Mouse (Mus musculus): ENCODE measurements at regions not wholly inside any gene's neighbourhood (a gene's known extent, or its start where the extent isn't known, plus 50 kb on each side); places are given as distances from the start of the nearest gene placed in this dataset.

DNA sequence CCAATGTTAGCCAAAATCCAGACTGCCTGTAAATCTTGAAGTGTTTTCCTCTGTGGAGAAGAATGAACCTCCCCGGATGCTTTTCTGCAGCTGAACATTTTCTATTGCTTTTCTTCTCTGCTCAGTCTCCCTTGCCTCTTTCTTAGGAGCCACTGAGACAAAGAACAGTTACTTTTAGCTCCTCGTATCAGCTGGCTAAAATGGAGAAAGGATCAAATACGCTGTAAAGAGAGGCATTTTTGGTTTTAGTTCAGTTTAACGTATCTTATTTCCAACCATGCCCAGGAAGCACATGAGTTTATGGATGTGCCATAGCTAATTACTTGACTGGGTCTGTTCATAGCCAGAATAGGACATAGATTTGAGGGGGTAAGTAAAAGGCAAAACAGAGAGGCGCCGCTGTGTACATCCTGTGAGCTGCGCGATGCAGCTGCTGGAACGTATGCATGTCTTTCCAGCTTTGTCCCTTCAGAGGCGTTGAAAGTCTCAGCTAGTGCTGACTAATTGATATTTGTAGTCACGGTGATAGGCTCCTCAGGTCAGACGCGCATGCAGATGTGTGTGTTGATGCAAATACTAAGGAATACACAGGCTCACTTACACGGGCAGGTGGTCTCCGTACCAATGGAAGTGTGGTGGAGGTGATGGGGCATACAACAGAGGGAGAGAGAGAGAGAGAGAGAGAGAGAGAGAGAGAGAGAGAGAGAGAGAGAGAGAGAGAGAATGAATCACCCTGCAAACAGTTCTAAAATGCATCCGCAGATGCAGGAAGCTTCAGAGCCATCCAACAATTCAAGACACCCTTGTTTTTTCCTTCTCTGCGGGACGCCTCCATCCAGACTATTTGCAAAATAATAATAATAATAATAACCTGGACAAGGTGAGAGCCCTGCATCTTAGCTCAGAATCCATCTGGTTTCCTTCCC, 216.5 kb upstream of the Ubash3b start:
- CTCF ChIA-PET: no interaction called here

DNA sequence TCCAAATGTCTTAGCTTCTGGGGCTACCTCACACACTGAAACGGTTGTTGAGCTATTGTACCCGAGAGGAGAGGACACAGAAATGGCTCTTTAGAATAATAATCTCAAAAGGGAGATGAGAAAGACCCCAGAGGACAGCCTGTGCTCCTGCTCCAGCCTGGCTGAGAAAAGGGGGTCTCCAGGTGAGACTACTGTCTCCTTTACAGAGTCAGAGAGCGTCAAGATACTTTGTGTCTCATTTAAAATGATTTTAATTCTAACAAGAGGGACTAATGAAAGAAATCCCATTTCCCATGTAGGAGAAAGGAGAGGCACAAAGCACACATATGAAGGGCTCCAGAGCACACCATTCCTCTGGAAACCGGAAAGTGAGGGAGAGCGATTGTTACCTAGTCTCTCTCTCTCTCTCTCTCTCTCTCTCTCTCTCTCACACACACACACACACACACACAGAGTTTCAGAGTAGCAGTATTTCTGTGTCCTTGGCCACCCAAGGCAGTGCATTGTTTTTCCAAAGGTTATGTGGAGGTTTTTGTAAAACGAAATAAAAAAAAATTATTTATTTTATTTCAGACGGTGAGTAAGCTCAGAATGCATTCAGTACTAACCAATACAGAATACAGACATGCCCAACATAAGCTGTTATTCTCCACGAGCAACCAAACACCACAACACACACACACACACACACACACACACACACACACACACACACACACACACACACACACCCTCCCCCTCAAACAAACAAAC, 215.6 kb upstream of the Ubash3b start:
- CTCF ChIA-PET: interaction anchor here (0.6 kb wide), 1 partner anchor 12 kb away, joined by 6 read pairs; no protein-coding TSS in a partner anchor

- CTCF ChIA-PET: no interaction called here
Measured at GRCm38 (mm10) chr9:41375984-41376651, 214.6 kb upstream of the Ubash3b start.

- CTCF ChIA-PET: interaction anchor here (0.6 kb wide), 1 partner anchor 504 kb away, joined by 5 read pairs; no protein-coding TSS in a partner anchor
Measured at GRCm38 (mm10) chr9:41374591-41375481, 213.3 kb upstream of the Ubash3b start.

DNA sequence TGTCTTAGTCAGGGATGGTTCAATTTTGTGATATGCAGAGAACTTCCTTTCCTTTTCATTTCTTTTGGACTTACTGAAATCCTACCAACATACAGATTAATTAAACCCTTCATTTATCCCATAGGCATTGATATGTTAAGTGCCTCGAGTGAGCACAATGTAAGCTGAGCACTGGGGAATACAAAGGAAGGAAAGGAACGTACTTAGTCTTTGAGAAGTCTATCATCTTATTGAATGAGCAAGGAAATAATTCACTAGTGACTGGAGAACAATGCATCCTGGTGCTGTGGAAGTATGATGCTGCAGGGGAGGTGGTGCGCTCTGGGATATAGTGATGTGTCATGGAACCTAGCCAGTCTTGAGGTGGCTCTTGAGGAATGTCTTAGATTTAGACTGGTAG, 204.9 kb upstream of the Ubash3b start:
- CTCF ChIA-PET: no interaction called here

GRCm38 (mm10) chr9:41365251-41365650, 203.8 kb upstream of the Ubash3b start:
- CTCF ChIA-PET: interaction anchor here (0.6 kb wide), 1 partner anchor 12 kb away, joined by 6 read pairs; no protein-coding TSS in a partner anchor

DNA sequence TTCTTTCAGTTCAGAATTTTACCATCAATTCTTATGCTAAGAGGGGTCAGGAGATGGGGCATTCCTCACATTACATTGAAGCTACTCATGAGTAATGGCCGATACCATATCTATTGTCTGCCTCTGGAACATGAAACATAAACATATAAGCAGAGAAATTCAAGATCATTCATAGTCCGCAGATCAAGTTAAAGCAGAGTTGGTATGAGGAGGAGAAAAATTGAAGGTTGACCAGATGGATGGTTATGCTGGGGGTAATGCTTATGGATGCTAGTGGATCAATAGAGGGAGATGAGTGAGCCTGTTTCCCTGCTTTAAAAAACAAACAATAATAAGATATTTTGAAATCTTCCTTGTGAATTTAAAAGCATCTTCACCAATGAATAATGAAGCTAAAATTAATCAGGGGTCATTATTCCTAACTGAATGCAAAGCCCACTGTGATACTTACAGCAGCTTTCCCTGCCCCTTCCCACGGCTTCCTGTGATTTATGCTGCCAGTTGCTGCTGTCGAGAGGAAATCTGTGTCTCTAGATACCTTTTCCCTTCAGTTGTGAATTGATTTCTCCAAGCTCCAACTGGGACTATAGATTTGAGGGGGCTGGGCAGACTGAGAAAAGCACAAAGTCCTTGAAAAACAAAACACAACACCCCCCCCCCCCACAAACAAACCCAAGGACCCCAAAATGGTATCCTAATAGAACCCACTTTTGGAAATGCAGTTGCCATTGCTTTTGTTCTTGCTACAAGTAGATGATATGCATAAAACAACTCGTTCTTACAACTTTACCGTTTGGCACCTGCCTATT, 203.1 kb upstream of the Ubash3b start:
- CTCF ChIA-PET: interaction anchor here (0.6 kb wide), 1 partner anchor 12 kb away, joined by 6 read pairs; no protein-coding TSS in a partner anchor

DNA sequence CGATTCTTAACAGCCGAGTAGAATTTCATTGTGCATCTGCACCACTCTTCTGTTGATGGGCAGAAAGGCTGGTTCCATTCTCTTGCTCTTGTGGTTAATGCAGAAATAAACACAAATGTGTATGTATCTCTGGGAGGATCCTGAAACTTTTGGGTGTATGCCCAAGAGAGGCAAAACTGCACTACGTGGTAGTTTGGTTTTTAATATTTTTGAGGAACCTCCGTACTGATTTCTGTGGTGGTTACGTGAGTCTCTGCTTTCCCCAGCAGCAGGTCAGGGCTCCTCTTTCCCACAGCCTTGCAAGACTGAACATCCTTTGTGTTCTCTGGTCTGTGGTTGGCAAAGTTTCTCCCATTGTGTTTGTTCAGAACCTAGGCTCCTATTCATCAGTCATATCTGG, 198.9 kb upstream of the Ubash3b start:
- CTCF ChIA-PET: no interaction called here

DNA sequence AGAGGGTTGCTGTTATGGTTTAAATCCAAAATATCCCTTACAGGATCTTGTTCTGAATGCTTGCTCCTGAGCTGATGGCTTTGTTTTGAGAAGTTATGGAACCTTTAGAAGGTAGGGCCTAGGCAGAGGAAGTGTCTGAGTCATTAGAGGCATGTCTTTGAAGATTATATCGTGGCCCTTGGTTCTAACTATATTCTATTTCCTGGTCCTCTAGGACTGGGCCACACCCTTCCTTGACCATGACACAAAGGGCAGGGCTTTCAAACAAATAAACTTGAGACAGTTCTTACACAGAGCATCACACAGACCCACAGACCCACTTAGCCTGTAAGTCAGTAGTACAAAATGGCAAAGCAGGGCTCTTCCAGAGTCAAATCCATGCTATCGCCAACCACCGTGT, 197.8 kb upstream of the Ubash3b start:
- CTCF ChIA-PET: no interaction called here

GRCm38 (mm10) chr9:41345338-41345737, 183.8 kb upstream of the Ubash3b start:
- CTCF ChIA-PET: no interaction called here

GRCm38 (mm10) chr9:41337375-41337774, 175.9 kb upstream of the Ubash3b start:
- CTCF ChIA-PET: no interaction called here

DNA sequence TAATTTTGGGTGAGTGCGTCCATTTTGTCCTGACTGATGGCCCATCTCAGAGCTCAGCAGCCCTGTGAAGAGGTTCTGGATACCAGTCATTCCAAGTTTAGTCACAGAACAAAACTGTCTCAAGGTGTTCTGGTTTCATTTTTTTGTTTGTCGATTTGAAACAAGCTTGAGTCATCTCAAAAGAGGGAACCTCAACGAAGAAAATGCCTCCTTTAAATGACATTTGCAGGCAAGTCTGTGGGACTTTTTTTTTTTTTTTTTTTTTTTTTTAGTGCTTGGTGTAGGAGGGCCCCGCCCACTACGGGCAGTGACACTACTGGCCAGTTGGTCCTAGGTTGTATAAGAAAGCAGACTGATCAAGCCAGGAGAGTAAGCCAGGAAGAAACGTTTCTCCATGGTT, 175.3 kb upstream of the Ubash3b start:
- CTCF ChIA-PET: no interaction called here

DNA sequence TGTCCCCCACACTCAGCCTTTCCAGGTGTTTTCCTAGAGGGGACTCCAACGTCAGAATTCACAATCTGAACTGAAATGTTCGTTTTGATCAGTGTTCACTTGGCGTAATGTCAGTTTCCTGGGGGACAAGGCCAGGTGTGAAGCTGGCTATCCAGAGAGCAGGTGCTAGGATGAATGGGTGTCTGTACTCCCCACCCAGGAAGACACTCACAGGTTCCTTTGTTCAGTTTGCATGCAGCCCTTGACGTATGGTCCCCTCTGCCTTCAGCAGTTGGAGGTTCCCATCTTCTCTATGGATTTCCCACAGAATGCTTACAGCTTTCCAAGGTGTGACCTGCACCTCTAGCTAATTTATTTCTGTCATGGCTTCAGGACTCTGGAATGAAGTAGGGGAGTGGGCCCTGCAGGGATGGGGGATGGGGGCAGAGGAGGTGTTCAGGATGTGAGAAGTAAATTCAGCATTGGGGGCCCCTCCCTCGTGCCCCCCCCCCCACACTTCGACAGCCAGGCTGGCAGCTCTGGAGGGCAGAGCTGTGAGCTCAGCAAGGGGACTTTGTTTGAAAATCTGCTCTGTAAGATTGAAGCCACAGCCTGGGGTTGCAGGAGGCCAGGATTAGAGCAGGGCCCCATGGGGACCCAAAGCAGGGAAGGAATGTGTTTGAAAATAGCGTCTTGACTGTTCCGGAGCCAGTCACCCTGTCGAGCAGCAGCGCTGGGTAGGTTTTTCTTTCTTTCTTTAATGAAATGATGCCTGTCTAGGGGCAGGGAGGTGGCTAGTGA, 173.2 kb upstream of the Ubash3b start:
- CTCF ChIA-PET: no interaction called here

GRCm38 (mm10) chr9:41333526-41333925, 172.0 kb upstream of the Ubash3b start:
- CTCF ChIA-PET: no interaction called here

GRCm38 (mm10) chr9:41328959-41329358, 167.5 kb upstream of the Ubash3b start:
- CTCF ChIA-PET: no interaction called here

DNA sequence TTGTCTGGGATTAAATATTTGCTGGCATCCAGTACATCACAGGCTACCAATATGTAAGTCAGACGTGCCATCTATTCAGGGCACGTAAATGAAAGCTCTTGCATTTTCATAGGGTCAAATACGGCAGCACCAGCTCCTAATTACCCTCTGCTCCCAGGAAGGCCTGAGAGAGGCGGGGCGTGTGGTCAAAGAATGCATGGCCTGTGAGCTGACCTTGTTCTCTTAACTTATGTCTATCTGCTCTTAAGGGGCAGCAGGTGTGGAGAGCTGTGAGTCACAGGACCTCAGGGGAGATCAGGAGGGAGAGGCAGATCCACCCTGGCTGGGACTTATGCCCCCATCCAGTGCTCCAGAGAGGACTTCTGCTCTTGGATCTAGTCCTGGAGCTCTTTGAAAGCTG, 167.0 kb upstream of the Ubash3b start:
- CTCF ChIA-PET: no interaction called here

DNA sequence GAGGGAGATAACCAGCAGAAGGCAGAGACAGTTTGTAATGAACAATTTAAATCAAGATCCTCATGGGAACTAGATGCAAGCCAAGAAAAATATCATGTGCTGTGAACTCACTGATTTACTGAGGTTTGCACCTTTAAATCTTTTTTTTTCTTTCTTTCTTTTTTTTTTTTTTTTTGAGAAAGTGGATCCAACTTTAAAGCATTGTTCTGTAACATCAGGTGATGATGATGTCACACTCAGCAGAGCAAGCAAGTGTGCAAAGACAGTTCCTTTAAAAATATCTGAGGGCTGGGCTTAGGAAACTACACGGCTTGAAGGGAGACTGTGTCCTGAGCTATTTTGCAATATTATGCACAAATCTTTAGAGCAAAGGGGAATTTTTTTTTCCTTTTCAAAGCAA, 166.6 kb upstream of the Ubash3b start:
- CTCF ChIA-PET: no interaction called here

GRCm38 (mm10) chr9:41327561-41327960, 166.1 kb upstream of the Ubash3b start:
- CTCF ChIA-PET: interaction anchor here (0.7 kb wide), 1 partner anchor 386 kb away, joined by 14 read pairs; no protein-coding TSS in a partner anchor

- CTCF ChIA-PET: interaction anchor here (0.7 kb wide), 1 partner anchor 387 kb away, joined by 14 read pairs; no protein-coding TSS in a partner anchor
Measured at GRCm38 (mm10) chr9:41326772-41327560, 165.5 kb upstream of the Ubash3b start.

Measured in spleen, embryonic (tissue).